Mouse (Mus musculus) liver, postnatal 0 days (tissue): ENCODE results near the gene Nbea. TPM values are rescaled to one million over a fixed set of nuclear protein-coding genes. Genes with fewer than 3 reads are reported as not detected.
A peak's percentile ranks its signal among the peaks of the same experiment; 100 is the strongest.

Source experiments
- ATAC-seq: fragments of 200-750 bp; cut with Nextera tagmentation; 2 replicates; pipeline ENCODE4 v1.8.0; 2017; ENCODE audit warnings: mild to moderate bottlenecking, moderate library complexity
- DNase-seq: peaks from one replicate; pipeline ENCODE4 v3.0.0-alpha.2; 2016
- H3K27ac ChIP-seq: fragments of 300-500 bp; sonication (generic); 2 replicates; pipeline ENCODE4 v1.5.1; 2014; ENCODE audit warnings: antibody characterized with exemption, moderate library complexity, mild to moderate bottlenecking, low read depth
- H3K27me3 ChIP-seq: fragments of 300-500 bp; sonication (generic); 2 replicates; pipeline ENCODE4 v1.6.1; 2014; ENCODE audit warnings: low read length, control low read depth, mixed read lengths; ENCODE audit not compliant: insufficient read depth
- H3K36me3 ChIP-seq: fragments of 300-500 bp; sonication (generic); replicated peaks from 2 replicates; pipeline ENCODE4 v1.6.1; 2014; ENCODE audit warnings: mild to moderate bottlenecking, control low read depth, low read length, moderate library complexity, mixed read lengths; ENCODE audit not compliant: insufficient read depth
- H3K4me1 ChIP-seq: fragments of 300-500 bp; sonication (generic); 2 replicates; pipeline ENCODE4 v1.6.1; 2014; ENCODE audit warnings: antibody characterized with exemption, mild to moderate bottlenecking, control low read depth; ENCODE audit not compliant: insufficient read depth
- H3K4me2 ChIP-seq: fragments of 300-500 bp; sonication (generic); 2 replicates; pipeline ENCODE4 v1.6.1; 2014; ENCODE audit warnings: low read depth, mild to moderate bottlenecking, low read length, moderate library complexity, mixed read lengths
- H3K4me3 ChIP-seq: fragments of 300-500 bp; sonication (generic); 2 replicates; pipeline ENCODE4 v1.5.1; 2014; ENCODE audit warnings: low read depth, low read length
- H3K9ac ChIP-seq: fragments of 300-500 bp; sonication (generic); replicated peaks from 2 replicates; pipeline ENCODE4 v1.6.1; 2014; ENCODE audit warnings: mild to moderate bottlenecking, moderate library complexity
- H3K9me3 ChIP-seq: fragments of 300-500 bp; sonication (generic); 2 replicates; pipeline ENCODE4 v1.6.1; 2016; ENCODE audit warnings: mild to moderate bottlenecking, control low read depth, low read length, mixed read lengths
- CTCF ChIP-seq: sonication (generic); IDR thresholded peaks from 2 replicates; pipeline ENCODE4 v1.5.1; 2016; ENCODE audit warnings: antibody characterized with exemption, low read depth
- EP300 ChIP-seq: IDR thresholded peaks from 2 replicates; pipeline ENCODE4 v1.6.1; 2016; ENCODE audit warnings: antibody characterized with exemption, low read depth, mild to moderate bottlenecking
- WGBS: fragments of 180-500 bp; shearing (Covaris S2); extraction: QIAGEN DNeasy Blood & Tissue Kit; methylation state at CpG from one replicate; pipeline ENCODE4 v1.1.7; 2014; ENCODE audit not compliant: insufficient replicate concordance; 5-methylcytosine and 5-hydroxymethylcytosine counted together
- polyA plus RNA-seq: library from polyadenylated mRNA; unstranded; fragments of >200 nt; fragmentation: Nextera tagmentation; extraction: Ambion mirVana; gene quantifications from 2 replicates; pipeline ENCODE4 v1.2.1, GENCODE M21; 2015

The Nbea gene
- polyA plus RNA-seq, 1 experiment from 2014 or later: 0.81 TPM

DNA sequence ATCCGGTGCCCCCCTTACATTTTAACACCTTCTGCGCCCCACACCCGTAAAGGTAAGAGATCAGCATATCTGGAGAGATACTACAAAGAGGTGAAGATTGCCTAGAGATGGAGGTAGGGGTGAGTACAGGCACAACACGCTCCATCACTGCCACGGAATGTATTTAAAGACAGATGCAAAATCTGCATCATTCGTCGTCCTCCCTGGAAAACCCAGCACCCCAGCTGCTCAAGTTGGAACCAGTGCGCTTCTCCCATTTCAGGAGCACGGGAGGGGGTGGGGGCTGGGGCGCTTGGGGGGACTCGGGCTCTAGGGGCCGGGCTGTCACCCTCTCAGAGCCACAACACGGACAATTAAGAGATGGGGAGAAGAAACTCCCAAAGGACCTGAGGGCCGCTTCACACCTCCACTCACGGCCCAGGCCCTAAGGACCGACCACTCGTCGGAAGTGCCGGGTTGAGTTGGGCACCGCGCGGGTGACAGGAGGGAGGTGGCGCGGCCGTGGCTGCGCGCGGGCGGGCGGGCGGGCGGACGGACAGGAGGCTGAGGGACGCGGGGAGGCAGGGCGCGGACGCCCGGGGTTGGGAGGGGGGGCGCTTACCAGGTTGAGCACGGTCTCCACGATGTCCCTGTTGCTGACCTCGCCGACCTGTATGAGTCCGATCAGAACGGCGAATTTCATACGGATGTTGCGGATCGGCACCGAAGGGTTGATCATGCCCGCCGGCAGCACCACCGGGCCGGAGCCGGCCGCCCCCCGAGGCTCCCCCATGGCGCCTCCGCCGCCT lies 936 bp downstream of the Nbea start:
- no peaks in the 10 kb centered on the region for H3K9me3 ChIP-seq
- DNase-seq: peak; percentile 42
- peaks cover 32% of the 10 kb centered on the region for H3K27me3 ChIP-seq
- peak overlapping the region; percentile 80 for H3K4me2 ChIP-seq
- ATAC-seq: peak; percentile 31
- H3K27ac ChIP-seq: no peak overlapping the region
- peak overlapping the region; percentile 66 for H3K4me3 ChIP-seq
- TF ChIP-seq CTCF (no peak), EP300 (no peak)
- H3K9ac ChIP-seq: peak overlapping the region; percentile 60
- no peaks in the 10 kb centered on the region for H3K36me3 ChIP-seq
- 1% methylated on average over 53 of the region's 61 CpGs for WGBS
- H3K4me1 ChIP-seq: no peaks in the 10 kb centered on the region

DNA sequence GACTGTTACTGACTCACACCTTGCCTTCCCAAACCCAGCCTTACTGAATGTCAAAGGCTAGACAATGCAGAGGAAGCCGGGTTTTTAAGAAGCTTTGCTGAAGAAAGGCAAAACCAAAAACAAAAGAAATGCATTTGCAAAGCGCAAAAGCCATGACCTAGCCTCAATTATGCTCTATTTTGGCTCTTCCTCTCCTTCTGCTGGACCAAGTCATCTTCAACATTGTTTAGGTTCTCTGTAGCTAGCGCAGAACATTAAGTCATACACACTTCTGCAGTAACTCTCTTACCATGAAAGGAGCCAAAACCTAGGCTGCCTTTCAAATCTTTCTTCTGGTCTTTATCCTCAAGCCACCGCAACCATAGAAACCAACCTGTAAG lies 1.5 kb downstream of the Nbea start:
- DNase-seq: no peak
- WGBS: 14% methylated on average over 4 of the region's 4 CpGs
- H3K36me3 ChIP-seq: no peaks in the 10 kb centered on the region
- H3K4me1 ChIP-seq: no peaks in the 10 kb centered on the region
- H3K4me2 ChIP-seq: peak overlapping the region; percentile 80
- H3K27me3 ChIP-seq: peaks cover 32% of the 10 kb centered on the region
- no peaks in the 10 kb centered on the region for H3K9me3 ChIP-seq
- TF ChIP-seq CTCF: no peak
- TF ChIP-seq EP300: no peak
- no peak overlapping the region for H3K27ac ChIP-seq
- H3K9ac ChIP-seq: no peak overlapping the region
- ATAC-seq: no peak
- no peak overlapping the region for H3K4me3 ChIP-seq

DNA sequence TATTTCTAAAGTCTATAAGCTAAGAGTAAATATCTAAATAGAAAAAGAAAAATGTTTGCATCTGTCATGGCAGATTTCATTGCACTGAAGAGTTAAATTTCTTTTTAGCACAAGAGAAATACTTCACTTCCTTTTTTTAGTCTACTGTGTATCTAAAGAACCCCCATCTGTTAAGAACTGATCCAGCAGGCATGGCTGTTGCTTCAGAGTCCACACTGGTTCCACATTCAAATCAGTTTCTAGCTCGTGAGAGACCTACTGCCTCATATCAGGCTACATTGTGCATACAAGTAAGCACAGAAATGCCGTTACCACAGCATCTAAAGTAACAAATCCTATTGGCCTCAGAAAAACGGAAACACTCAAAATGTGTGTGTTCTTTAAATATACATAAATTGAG lies 2.5 kb downstream of the Nbea start:
- Histone ChIP-seq H3K27me3 (peaks cover 29% of the 10 kb centered on the region), H3K27ac (no peak overlapping the region), H3K9ac (no peak overlapping the region), H3K4me2 (no peak overlapping the region), H3K4me3 (no peak overlapping the region), H3K36me3 (no peaks in the 10 kb centered on the region), H3K9me3 (no peaks in the 10 kb centered on the region), H3K4me1 (no peaks in the 10 kb centered on the region)
- ATAC-seq (no peak), DNase-seq (no peak)
- TF ChIP-seq CTCF (no peak), EP300 (no peak)
- 28% methylated on average over 3 of the region's 3 CpGs for WGBS

DNA sequence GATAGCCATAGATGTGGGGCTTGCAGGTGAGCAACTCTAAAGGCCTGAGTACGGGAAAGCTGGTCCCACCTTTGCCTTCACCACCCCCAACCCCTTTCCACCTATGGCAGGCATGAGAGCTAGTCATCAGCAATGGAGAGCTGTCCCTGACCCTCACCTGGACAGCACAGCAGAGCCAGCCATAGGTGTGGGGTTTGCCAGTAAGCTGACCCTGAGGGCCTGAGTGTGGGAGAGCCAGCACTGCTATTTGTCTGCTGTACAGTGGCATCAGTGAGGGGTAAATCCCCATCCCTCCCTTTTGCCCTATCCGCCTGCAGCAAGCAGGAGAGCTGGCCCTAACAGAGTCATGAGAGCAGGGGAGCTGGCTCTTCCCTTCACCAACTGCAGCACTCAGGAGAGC lies 25.6 kb downstream of the Nbea start:
- Histone ChIP-seq H3K9me3 (no peaks in the 10 kb centered on the region), H3K27me3 (no peaks in the 10 kb centered on the region), H3K27ac (no peak overlapping the region), H3K4me3 (no peak overlapping the region), H3K4me1 (no peaks in the 10 kb centered on the region), H3K9ac (no peak overlapping the region), H3K36me3 (no peaks in the 10 kb centered on the region), H3K4me2 (no peak overlapping the region)
- ATAC-seq: no peak
- 80% methylated on average over 2 of the region's 2 CpGs for WGBS
- DNase-seq: no peak
- TF ChIP-seq CTCF: no peak
- TF ChIP-seq EP300: no peak

DNA sequence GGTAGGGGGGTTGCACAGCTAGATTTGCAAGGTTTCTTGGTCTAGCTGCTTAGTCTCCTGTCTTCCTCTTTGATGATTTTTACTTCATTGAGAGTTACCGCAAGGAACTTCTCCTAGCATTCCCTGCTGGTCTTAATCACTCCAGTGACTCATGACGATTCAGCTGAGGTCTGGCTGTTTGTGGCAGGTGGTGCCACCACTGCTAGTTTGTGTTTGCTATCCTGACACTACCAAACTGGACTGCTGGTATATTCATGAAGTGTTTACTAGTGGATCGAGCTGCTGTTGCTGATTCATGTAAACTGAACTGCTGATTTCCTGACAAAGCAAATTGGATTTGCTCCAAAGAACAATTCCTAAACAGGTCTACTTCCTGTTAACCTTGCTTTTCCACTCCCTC lies 56.8 kb downstream of the Nbea start:
- H3K4me1 ChIP-seq: no peaks in the 10 kb centered on the region
- ATAC-seq: no peak
- TF ChIP-seq CTCF (no peak), EP300 (no peak)
- no peaks in the 10 kb centered on the region for H3K27me3 ChIP-seq
- H3K4me2 ChIP-seq: no peak overlapping the region
- H3K27ac ChIP-seq: no peak overlapping the region
- no peaks in the 10 kb centered on the region for H3K9me3 ChIP-seq
- no peak for DNase-seq
- H3K36me3 ChIP-seq: no peaks in the 10 kb centered on the region
- WGBS: 72% methylated on average over 3 of the region's 3 CpGs
- H3K4me3 ChIP-seq: no peak overlapping the region
- H3K9ac ChIP-seq: no peak overlapping the region

DNA sequence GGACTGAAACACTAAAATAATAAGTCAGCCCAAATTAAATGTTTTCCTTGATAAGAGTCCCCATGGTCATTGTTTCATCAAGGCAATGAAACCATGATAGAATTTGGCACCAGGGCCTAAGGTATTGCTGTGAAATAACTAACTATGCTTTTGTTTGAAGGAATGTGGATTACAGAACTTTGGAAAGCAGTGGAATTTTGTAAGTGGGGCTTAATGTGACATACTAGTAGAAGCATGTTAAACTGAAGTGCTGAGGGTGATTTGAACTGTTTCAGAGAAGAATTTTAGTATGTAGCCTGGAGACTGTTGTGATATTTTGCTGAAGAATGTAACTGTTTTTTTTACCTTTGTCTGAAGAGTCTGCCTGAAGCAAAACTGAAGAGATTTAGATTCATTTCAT lies 66.9 kb downstream of the Nbea start:
- DNase-seq (no peak), ATAC-seq (no peak)
- H3K27me3 ChIP-seq: no peaks in the 10 kb centered on the region
- no peak overlapping the region for H3K9ac ChIP-seq
- H3K36me3 ChIP-seq: no peaks in the 10 kb centered on the region
- no peak overlapping the region for H3K4me3 ChIP-seq
- no peak overlapping the region for H3K4me2 ChIP-seq
- no peaks in the 10 kb centered on the region for H3K9me3 ChIP-seq
- no peak overlapping the region for H3K27ac ChIP-seq
- H3K4me1 ChIP-seq: no peaks in the 10 kb centered on the region
- TF ChIP-seq CTCF (no peak), EP300 (no peak)

DNA sequence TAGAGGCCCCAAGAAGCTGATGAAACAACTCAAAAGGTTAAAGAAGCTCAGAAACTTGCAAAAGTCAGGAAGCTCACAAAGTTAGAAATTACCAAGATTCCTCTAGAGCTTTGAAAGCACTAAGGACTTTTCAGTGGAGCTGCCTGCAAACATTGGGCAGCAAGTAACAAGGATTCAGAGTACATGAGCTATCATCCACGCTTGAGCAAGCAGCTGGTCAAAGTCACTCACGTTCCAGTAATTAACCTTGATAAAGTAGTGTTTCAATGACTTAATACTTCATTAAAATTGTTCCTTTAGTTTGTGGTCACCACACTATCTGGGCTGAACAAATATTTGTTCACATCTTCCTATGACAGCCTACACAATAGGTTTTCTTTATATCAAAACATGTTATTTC lies 75.4 kb downstream of the Nbea start:
- Histone ChIP-seq H3K36me3 (no peaks in the 10 kb centered on the region), H3K9me3 (no peaks in the 10 kb centered on the region), H3K27ac (no peak overlapping the region), H3K9ac (no peak overlapping the region), H3K4me2 (no peak overlapping the region), H3K4me3 (no peak overlapping the region), H3K27me3 (no peaks in the 10 kb centered on the region), H3K4me1 (no peaks in the 10 kb centered on the region)
- ATAC-seq (no peak), DNase-seq (no peak)
- TF ChIP-seq CTCF (no peak), EP300 (no peak)
- WGBS: 75% methylated on average over 2 of the region's 2 CpGs
